Mouse (Mus musculus): Measurements from ENCODE around the gene Rbm15. TPM values are rescaled to one million over a fixed set of nuclear protein-coding genes. Genes with fewer than 3 reads are reported as not detected.

The Rbm15 gene
- polyA plus RNA-seq, 1 experiment from 2014 or later, result 12.8 TPM

DNA sequence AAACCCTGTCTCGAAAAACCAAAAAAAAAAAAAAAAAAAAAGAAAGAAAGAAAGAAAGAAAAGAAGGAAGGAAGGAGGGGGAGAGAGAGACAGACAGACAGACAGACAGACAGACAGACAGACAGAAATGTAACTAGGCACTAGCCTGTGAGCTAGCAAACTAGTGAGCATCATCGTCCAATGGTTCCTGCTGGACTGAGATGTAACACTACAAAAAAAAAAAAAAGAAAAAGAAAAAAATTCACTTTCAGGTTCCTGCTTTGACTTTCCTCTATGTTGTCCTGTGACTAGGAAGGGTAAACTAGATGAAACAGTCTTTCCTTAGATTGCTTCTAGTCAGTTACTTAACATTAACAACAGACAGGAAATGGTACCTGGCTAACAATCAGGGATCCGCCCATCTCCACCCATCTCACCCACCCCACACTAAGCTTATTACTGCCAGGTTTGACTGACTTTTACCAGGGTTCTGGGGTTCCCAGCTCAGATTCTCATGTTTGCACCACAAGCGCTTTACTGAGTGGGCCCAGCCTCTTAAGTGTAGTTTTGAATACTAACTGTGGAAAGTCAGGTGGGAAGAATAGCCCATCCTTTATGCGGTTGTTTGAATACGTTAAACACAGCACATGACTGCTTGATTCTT is 22.3 kb upstream of the Rbm15 start:
- H3K9me3 ChIP-seq, result no peaks in the 10 kb centered on the region
- no peak for ATAC-seq (ENCODE audit: insufficient number of reproducible peaks, low FRiP score, low TSS enrichment, low read depth)
- no peaks in the 10 kb centered on the region for H3K36me3 ChIP-seq
- H3K4me1 ChIP-seq, result peaks cover 4% of the 10 kb centered on the region
- H3K9ac ChIP-seq, result no peak overlapping the region
- H3K27me3 ChIP-seq, result peaks cover 10% of the 10 kb centered on the region
- 86% methylated on average over 6 of the region's 6 CpGs for WGBS
- no peak overlapping the region for H3K4me2 ChIP-seq
- no peak overlapping the region for H3K27ac ChIP-seq
- no peak overlapping the region for H3K4me3 ChIP-seq

GRCm38 (mm10) chr3:107351706-107352105 is 18.2 kb upstream of the Rbm15 start:
- H3K9ac ChIP-seq, result no peak overlapping the region
- H3K27ac ChIP-seq, result no peak overlapping the region
- no peak for ATAC-seq (ENCODE audit: insufficient number of reproducible peaks, low FRiP score, low TSS enrichment, low read depth)
- no peak overlapping the region for H3K4me3 ChIP-seq
- H3K9me3 ChIP-seq, result no peaks in the 10 kb centered on the region
- H3K36me3 ChIP-seq, result no peaks in the 10 kb centered on the region
- no peaks in the 10 kb centered on the region for H3K4me1 ChIP-seq
- no peak overlapping the region for H3K4me2 ChIP-seq
- WGBS, result 31% methylated on average over 3 of the region's 3 CpGs
- peaks cover 7% of the 10 kb centered on the region; the same call in 1 of the 2 replicates for H3K27me3 ChIP-seq

DNA sequence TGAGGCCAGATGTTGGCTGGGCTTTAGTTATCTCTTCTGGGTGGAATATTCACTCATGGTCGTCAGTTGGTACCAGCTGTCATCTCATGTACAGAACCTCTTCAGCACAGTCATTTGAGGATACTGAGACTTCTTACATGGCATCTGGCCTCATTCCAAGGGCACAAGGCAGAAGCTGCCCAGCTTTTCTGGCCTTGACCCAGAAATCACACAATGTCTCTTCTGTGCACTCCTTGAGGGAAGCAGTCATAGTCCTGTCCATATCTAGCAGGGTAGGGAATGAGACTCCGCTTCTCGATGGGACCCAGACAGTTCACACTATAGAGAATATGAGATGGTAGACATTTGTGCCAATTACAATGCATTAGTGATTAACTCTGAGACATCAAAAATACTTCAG is 15.5 kb upstream of the Rbm15 start:
- Histone ChIP-seq H3K27me3 (peaks cover 7% of the 10 kb centered on the region; the same call in 1 of the 2 replicates), H3K9me3 (no peaks in the 10 kb centered on the region), H3K36me3 (no peaks in the 10 kb centered on the region), H3K4me2 (no peak overlapping the region), H3K4me1 (no peaks in the 10 kb centered on the region), H3K27ac (no peak overlapping the region), H3K9ac (no peak overlapping the region), H3K4me3 (no peak overlapping the region)
- 78% methylated on average over 3 of the region's 3 CpGs for whole genome bisulfite sequencing
- ATAC-seq (ENCODE audit: insufficient number of reproducible peaks, low FRiP score, low TSS enrichment, low read depth), result no peak

DNA sequence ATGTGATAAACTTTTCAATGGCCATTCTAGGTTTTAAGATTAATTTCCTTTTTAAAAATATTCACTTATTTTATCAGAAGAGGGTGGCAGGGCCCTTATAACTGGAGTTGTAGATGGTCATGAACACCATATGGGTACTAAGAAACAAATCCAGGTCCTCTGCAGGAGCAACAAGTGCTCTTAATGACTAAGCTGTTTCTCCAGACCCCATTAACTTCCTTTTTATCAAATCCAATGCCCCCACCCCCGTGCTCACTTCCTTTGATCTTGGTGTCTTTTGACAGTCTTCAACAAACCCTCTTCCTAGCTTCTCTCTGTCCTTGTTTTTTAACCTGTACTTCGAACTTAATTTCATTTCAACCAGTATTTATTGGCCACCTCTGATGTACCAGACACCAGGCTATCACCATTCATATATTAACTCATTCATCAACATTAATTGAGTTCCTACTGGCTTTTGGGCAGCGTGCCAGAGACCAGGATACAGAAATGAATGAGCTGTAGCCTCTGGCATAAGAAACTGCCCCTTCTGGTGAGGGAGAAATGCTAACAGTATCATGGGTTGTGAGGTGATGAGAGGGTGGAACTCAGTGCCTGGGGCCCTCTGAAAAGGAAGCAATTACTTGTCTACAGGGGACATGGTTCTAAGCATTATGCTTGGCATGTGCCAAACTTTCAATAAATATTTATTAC is 11.7 kb upstream of the Rbm15 start:
- Histone ChIP-seq H3K4me2 (no peak overlapping the region), H3K27me3 (0 out of 2 replicates have a peak, but pooled peaks cover 3% of the 10 kb centered on the region), H3K36me3 (no peaks in the 10 kb centered on the region), H3K4me1 (no peaks in the 10 kb centered on the region), H3K27ac (no peak overlapping the region), H3K9me3 (no peaks in the 10 kb centered on the region), H3K9ac (no peak overlapping the region), H3K4me3 (no peak overlapping the region)
- ATAC-seq (ENCODE audit: insufficient number of reproducible peaks, low FRiP score, low TSS enrichment, low read depth), result no peak
- WGBS, result 9% methylated on average over 3 of the region's 3 CpGs

DNA sequence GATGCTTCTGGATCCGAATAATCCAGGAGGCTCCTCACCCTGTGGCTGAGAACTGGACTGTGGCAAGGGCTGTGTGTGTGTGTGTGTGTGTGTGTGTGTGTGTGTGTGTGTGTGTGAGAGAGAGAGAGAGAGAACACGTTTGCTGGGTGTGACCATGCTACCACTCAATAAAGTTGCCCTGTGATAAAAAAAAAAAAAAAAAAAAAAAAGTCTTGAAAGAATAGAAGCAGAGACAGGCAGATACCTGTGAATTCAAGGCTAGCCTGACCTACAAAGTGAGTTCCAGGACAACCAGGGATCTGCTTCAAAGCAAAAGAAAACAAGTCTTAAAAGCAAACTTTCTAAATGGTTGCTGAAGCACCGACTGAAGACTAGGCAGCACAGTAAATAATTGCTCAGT is 10.5 kb upstream of the Rbm15 start:
- H3K4me3 ChIP-seq, result no peak overlapping the region
- no peak overlapping the region for H3K9ac ChIP-seq
- ATAC-seq (ENCODE audit: insufficient number of reproducible peaks, low FRiP score, low TSS enrichment, low read depth), result no peak
- 33% methylated on average over 3 of the region's 3 CpGs for WGBS
- no peak overlapping the region for H3K27ac ChIP-seq
- H3K4me1 ChIP-seq, result no peaks in the 10 kb centered on the region
- H3K4me2 ChIP-seq, result no peak overlapping the region
- no peaks in the 10 kb centered on the region for H3K36me3 ChIP-seq
- H3K9me3 ChIP-seq, result no peaks in the 10 kb centered on the region
- 0 out of 2 replicates have a peak, but pooled peaks cover 3% of the 10 kb centered on the region for H3K27me3 ChIP-seq

DNA sequence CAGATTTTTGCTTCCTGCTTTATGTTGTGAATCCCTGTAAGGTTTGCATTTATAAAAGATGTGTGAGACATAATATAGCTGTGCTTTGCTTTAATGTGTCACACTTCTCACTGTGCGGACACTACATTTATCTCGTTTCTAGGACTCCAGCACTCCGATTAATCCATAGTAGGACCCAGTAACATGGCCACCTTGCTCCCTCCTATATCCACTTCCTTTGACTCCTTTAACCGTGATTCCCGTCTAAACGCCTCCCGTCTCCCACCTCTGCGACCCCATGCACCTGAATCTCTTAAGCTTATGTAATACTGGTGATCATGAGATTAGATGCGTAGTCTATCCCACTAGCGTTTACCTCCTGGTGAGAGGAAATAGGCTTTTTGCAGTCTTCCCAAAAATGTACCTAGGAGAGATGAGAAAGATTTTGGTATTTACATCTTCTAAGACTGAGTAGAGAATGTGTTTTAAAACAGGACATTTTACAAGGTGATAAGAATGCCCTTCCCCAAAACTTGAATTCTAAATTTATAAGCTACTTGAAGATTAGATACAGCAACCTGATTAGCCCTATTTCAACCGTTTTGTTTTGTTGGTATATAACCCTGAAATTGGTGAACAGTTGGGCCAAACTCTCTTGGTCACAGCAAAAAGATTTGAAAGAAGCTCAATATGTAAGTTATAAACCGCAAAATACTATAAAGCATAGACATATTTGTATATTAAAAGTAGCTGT is 895 bp upstream of the Rbm15 start:
- 11% methylated on average over 12 of the region's 12 CpGs for WGBS
- Histone ChIP-seq H3K9me3 (no peaks in the 10 kb centered on the region), H3K9ac (peak overlapping the region; percentile 85), H3K27ac (peak overlapping the region; percentile 96), H3K4me1 (peaks cover 28% of the 10 kb centered on the region), H3K36me3 (peaks cover 16% of the 10 kb centered on the region), H3K4me2 (peak overlapping the region; percentile 74), H3K27me3 (no peaks in the 10 kb centered on the region), H3K4me3 (peak overlapping the region; percentile 93)
- ATAC-seq (ENCODE audit: insufficient number of reproducible peaks, low FRiP score, low TSS enrichment, low read depth), result no peak

DNA sequence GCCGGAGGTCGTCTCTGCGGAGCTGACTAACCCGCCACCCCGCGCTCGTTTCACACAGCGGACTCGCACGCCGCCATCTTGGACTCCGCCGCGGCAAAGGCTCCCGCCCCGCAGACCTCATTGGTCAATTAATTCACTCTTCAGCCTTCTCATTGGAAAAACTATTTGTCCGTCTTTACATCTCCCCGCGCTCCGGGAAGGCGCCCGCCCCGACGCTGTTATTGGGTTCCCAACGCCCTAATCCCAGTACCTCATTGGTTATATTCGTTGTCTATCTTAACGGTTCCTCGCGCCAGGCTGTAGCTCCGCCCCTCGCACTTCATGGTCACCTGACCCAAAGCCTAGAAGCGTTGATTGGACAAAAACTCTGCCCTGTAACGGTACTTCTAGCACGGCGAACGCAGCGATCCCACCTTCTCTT is 503 bp downstream of the Rbm15 start:
- no peaks in the 10 kb centered on the region for H3K27me3 ChIP-seq
- ATAC-seq (ENCODE audit: insufficient number of reproducible peaks, low FRiP score, low TSS enrichment, low read depth), result peak; percentile 97
- H3K4me1 ChIP-seq, result peaks cover 28% of the 10 kb centered on the region
- under 1% methylated on average over 37 of the region's 37 CpGs for WGBS
- peak overlapping the region; percentile 76 for H3K9ac ChIP-seq
- H3K27ac ChIP-seq, result peak overlapping the region; percentile 96
- H3K36me3 ChIP-seq, result peaks cover 16% of the 10 kb centered on the region
- H3K4me2 ChIP-seq, result peak overlapping the region; percentile 87; the same call in 1 of the 2 replicates
- H3K9me3 ChIP-seq, result no peaks in the 10 kb centered on the region
- peak overlapping the region; percentile 93 for H3K4me3 ChIP-seq

- Histone ChIP-seq H3K9me3 (no peaks in the 10 kb centered on the region), H3K9ac (peak overlapping the region; percentile 76), H3K36me3 (peaks cover 16% of the 10 kb centered on the region), H3K27me3 (no peaks in the 10 kb centered on the region), H3K27ac (peak overlapping the region; percentile 94), H3K4me2 (peak overlapping the region; percentile 87), H3K4me3 (peak overlapping the region; percentile 93), H3K4me1 (peaks cover 28% of the 10 kb centered on the region)
- under 1% methylated on average over 73 of the region's 75 CpGs for WGBS
- no peak for ATAC-seq (ENCODE audit: insufficient number of reproducible peaks, low FRiP score, low TSS enrichment, low read depth)
Observed at GRCm38 (mm10) chr3:107332127-107332959, 1.1 kb downstream of the Rbm15 start.

DNA sequence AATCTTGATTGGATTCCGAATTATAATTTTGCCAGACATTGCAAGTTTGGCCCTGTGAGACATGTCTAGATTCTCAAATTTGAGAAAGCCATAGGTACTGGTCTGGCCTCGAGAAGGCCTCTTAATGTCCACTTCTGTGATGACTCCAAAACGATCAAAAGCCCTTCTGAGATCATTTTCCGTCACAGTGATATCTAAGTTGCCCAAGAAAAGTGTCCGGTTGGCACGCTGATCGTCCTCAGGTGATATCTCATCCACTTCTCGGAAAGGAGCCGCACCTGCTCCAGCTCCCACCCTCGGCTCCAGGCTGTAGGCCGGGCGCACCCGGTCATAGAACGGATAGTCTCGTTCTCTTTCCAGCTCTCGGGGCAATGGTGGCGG is 1.7 kb downstream of the Rbm15 start:
- 18% methylated on average over 17 of the region's 17 CpGs for WGBS
- Histone ChIP-seq H3K9ac (peak overlapping the region; percentile 76), H3K27ac (no peak overlapping the region), H3K4me1 (peaks cover 28% of the 10 kb centered on the region), H3K27me3 (no peaks in the 10 kb centered on the region), H3K4me2 (peak overlapping the region; percentile 87), H3K9me3 (no peaks in the 10 kb centered on the region), H3K36me3 (peaks cover 16% of the 10 kb centered on the region), H3K4me3 (peak overlapping the region; percentile 93)
- no peak for ATAC-seq (ENCODE audit: insufficient number of reproducible peaks, low FRiP score, low TSS enrichment, low read depth)

GRCm38 (mm10) chr3:107330503-107331424 is 2.7 kb downstream of the Rbm15 start:
- Histone ChIP-seq H3K27ac (no peak overlapping the region), H3K9ac (peak overlapping the region; percentile 17; the same call in 1 of the 2 replicates), H3K36me3 (peaks cover 20% of the 10 kb centered on the region), H3K4me2 (peak overlapping the region; percentile 87), H3K4me1 (peaks cover 28% of the 10 kb centered on the region), H3K9me3 (no peaks in the 10 kb centered on the region), H3K4me3 (peak overlapping the region; percentile 93), H3K27me3 (no peaks in the 10 kb centered on the region)
- 62% methylated on average over 28 of the region's 28 CpGs for WGBS
- ATAC-seq (ENCODE audit: insufficient number of reproducible peaks, low FRiP score, low TSS enrichment, low read depth), result no peak
